Mouse (Mus musculus): Measurements from ENCODE around the gene Pih1d1. TPM values are rescaled to one million over a fixed set of nuclear protein-coding genes. Genes with fewer than 3 reads are reported as not detected.
"Not testable (repeated sequence)": the region's sequence is repeated elsewhere in the genome, so short reads cannot be mapped to it uniquely, and the experiment has no call there.

Gene Pih1d1
- polyA plus RNA-seq, 1 experiment from 2014 or later = 98.8 TPM

DNA sequence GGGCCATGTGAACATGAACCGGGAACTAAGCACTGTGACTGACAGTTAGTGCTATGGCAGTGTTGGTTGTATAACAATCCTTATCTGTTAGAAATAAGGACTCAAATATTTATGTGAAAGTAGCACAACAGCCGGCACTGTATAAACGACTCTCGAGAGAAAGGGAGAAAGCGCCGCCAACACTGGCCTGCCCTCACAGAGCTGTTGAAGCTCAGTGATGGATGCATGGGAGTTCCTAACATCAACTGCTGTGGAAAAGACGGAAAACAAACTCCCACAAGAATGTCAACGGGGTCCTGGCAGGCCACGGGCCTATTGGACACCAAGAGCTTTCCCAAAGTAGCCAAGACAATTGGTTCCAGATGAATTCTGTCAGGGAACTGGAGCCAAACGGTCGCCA is 2.8 kb upstream of the Pih1d1 start:
- peaks cover 18% of the 10 kb centered on the region for H3K4me1 ChIP-seq (replicated peaks)
- WGBS = 59% methylated on average over 11 of the region's 11 CpGs
- no peaks in the 10 kb centered on the region for H3K36me3 ChIP-seq
- no peaks in the 10 kb centered on the region for H3K27me3 ChIP-seq
- H3K4me2 ChIP-seq = no peak overlapping the region
- H3K9ac ChIP-seq = no peak overlapping the region
- no peaks in the 10 kb centered on the region for H3K9me3 ChIP-seq
- ATAC-seq (ENCODE audit: low FRiP score, low read depth) = no peak
- peak overlapping the region; percentile 15; the same call in 1 of the 2 replicates for H3K27ac ChIP-seq (replicated peaks)
- no peak overlapping the region for H3K4me3 ChIP-seq

- whole genome bisulfite sequencing = 94% methylated on average over 2 of the region's 2 CpGs
- not testable (repeated sequence) for H3K27ac ChIP-seq (replicated peaks); H3K9me3 ChIP-seq; H3K27me3 ChIP-seq; ATAC-seq (ENCODE audit: low FRiP score, low read depth); H3K36me3 ChIP-seq; H3K9ac ChIP-seq
- peak overlapping the region; percentile 83; the same call in 1 of the 2 replicates for H3K4me2 ChIP-seq
- H3K4me1 ChIP-seq (replicated peaks) = peaks cover 18% of the 10 kb centered on the region
- H3K4me3 ChIP-seq = peak overlapping the region; percentile 80; the same call in 1 of the 2 replicates
Measured at GRCm38 (mm10) chr7:45153052-45153451, 1.1 kb upstream of the Pih1d1 start.

DNA sequence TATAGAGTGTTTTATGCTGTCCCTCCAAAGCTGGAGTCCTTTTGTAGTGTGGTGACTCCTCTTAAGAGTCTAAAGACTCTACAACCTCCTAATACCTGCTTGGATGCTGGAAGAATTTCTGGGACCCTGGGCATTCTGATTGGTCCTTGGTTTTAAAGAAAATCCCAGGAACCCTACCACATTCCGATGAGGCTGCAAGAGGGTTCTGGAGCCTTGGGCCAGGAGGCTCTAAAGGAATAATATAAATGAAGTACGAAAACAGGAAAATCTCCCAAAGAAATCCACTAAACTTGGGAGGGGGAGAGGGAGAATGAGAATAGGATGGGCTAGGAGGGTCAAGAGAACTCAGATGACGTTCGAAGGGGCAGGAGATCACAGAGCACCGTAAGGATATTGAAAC is 517 bp upstream of the Pih1d1 start:
- Histone ChIP-seq H3K4me3 (peak overlapping the region; percentile 80), H3K27ac (replicated peaks) (peak overlapping the region; percentile 98), H3K9ac (peak overlapping the region; percentile 67), H3K4me1 (replicated peaks) (peaks cover 18% of the 10 kb centered on the region), H3K36me3 (0 out of 2 replicates have a peak, but pooled peaks cover 3% of the 10 kb centered on the region), H3K4me2 (peak overlapping the region; percentile 83), H3K27me3 (no peaks in the 10 kb centered on the region), H3K9me3 (no peaks in the 10 kb centered on the region)
- peak; percentile 3; the same call in 1 of the 2 replicates for ATAC-seq (ENCODE audit: low FRiP score, low read depth)
- WGBS = 2% methylated on average over 5 of the region's 5 CpGs

DNA sequence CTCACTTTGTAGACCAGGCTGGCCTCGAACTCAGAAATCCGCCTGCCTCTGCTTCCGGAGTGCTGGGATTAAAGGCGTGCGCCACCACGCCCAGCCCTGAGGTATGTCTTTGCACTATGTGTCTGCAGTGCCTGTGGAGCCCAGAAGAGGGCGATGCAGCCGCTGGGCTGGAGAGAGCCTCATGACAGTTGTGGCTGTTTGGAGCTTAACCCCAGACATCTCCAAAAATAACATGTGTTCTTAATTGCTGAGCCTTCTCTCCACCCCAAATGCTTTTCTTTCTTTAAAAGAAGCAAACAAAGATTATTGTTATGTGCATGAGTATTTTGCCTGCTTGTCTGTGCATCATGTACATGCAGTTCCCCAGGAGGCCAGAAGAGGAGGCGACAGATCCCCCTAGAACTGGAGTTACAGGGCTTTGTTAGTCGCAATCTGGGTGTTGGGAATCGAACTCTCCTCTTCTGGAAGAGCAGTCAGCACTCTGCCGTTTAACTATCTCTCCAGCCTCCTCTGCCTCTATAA is 951 bp downstream of the Pih1d1 start:
- Histone ChIP-seq H3K27ac (replicated peaks) (peak overlapping the region; percentile 98), H3K36me3 (0 out of 2 replicates have a peak, but pooled peaks cover 9% of the 10 kb centered on the region), H3K9me3 (no peaks in the 10 kb centered on the region), H3K4me2 (peak overlapping the region; percentile 83), H3K27me3 (no peaks in the 10 kb centered on the region), H3K9ac (peak overlapping the region; percentile 67; the same call in 1 of the 2 replicates), H3K4me3 (peak overlapping the region; percentile 80), H3K4me1 (replicated peaks) (peaks cover 18% of the 10 kb centered on the region)
- ATAC-seq (ENCODE audit: low FRiP score, low read depth) = no peak
- WGBS = 80% methylated on average over 12 of the region's 12 CpGs

DNA sequence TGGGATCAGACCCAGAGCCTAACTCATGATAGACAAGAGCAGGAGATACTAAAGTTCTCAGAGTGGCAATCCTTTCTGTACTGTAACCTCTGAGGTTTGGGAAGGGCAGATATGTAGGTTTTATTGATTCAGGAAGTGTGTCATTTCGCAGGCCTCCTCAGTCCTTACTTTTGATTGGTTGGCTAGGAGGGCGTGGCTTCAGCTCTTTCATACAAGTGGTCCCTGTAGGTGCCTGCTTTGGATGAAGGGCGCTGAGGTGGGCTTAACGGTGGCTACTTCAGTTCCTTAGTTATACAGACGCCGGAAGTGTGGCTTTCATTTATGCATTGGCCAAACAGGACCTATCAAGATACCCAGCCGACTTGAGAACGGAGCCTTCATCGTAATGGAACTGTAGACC is 1.5 kb downstream of the Pih1d1 start:
- H3K4me3 ChIP-seq = 0 out of 2 replicates have a peak overlapping the region, but pooled peaks have one; percentile 80
- no peaks in the 10 kb centered on the region for H3K9me3 ChIP-seq
- peaks cover 18% of the 10 kb centered on the region for H3K4me1 ChIP-seq (replicated peaks)
- no peak overlapping the region for H3K27ac ChIP-seq (replicated peaks)
- 86% methylated on average over 9 of the region's 9 CpGs for WGBS
- 0 out of 2 replicates have a peak, but pooled peaks cover 11% of the 10 kb centered on the region for H3K36me3 ChIP-seq
- H3K9ac ChIP-seq = no peak overlapping the region
- H3K27me3 ChIP-seq = no peaks in the 10 kb centered on the region
- ATAC-seq (ENCODE audit: low FRiP score, low read depth) = no peak
- peak overlapping the region; percentile 83 for H3K4me2 ChIP-seq

GRCm38 (mm10) chr7:45156206-45156605 is 2.1 kb downstream of the Pih1d1 start:
- Histone ChIP-seq H3K4me2 (no peak overlapping the region), H3K27ac (replicated peaks) (no peak overlapping the region)
- WGBS = 93% methylated on average over 15 of the region's 15 CpGs

DNA sequence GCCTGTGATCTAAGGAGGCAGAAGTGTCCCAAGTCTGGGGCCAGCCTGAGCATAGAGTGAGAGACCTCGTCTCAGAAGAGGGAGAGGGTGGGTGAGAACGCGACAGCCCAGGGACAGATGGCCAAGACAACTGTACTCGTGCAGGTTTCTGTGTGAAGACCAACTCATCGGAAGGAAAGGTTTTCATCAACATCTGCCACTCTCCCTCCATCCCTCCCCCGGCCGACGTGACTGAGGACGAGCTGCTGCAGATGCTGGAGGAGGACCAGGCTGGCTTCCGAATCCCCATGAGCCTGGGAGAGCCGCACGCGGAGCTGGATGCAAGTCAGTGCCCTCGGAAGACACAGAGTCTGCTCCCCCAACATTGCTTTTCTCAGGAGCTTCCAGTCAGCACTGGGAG is 3.4 kb downstream of the Pih1d1 start:
- WGBS = 85% methylated on average over 14 of the region's 14 CpGs
- ATAC-seq (ENCODE audit: low FRiP score, low read depth) = no peak
- no peak overlapping the region for H3K4me2 ChIP-seq
- H3K9me3 ChIP-seq = no peaks in the 10 kb centered on the region
- 0 out of 2 replicates have a peak, but pooled peaks cover 13% of the 10 kb centered on the region for H3K36me3 ChIP-seq
- H3K27me3 ChIP-seq = peaks cover 1% of the 10 kb centered on the region; the same call in 1 of the 2 replicates
- H3K4me1 ChIP-seq (replicated peaks) = peaks cover 23% of the 10 kb centered on the region
- no peak overlapping the region for H3K9ac ChIP-seq
- H3K4me3 ChIP-seq = no peak overlapping the region
- no peak overlapping the region for H3K27ac ChIP-seq (replicated peaks)

More at GRCm38 (mm10) chr7:45156206-45156605, 2.1 kb downstream of the Pih1d1 start:
- no peak for ATAC-seq (ENCODE audit: low FRiP score, low read depth)
- Histone ChIP-seq H3K9me3 (no peaks in the 10 kb centered on the region), H3K27me3 (no peaks in the 10 kb centered on the region), H3K4me1 (replicated peaks) (peaks cover 18% of the 10 kb centered on the region), H3K9ac (no peak overlapping the region), H3K36me3 (0 out of 2 replicates have a peak, but pooled peaks cover 13% of the 10 kb centered on the region), H3K4me3 (no peak overlapping the region)

DNA sequence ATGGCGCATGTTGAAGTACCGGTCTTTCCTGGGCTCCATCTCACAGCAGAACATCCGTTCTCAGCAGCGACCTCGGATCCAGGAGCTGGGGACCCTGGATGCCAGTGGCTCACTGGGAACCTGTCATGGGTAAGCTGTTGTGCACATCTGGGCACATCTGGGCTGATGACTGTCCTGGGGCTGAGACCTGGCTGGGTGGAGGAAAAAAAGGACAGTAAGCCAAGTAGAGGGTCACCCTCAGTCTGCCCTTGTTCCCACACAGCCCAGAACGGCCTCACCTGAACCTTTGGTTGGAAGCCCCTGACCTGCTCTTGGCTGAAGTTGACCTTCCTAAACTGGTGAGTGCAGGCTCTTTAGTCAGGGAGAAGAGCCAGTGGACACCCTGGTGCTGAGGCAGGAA is 4.9 kb downstream of the Pih1d1 start:
- Histone ChIP-seq H3K36me3 (0 out of 2 replicates have a peak, but pooled peaks cover 13% of the 10 kb centered on the region), H3K4me1 (replicated peaks) (peaks cover 25% of the 10 kb centered on the region), H3K4me3 (no peak overlapping the region), H3K9ac (no peak overlapping the region), H3K4me2 (no peak overlapping the region), H3K27ac (replicated peaks) (no peak overlapping the region), H3K27me3 (peaks cover 17% of the 10 kb centered on the region), H3K9me3 (no peaks in the 10 kb centered on the region)
- 95% methylated on average over 6 of the region's 6 CpGs for WGBS
- no peak for ATAC-seq (ENCODE audit: low FRiP score, low read depth)

DNA sequence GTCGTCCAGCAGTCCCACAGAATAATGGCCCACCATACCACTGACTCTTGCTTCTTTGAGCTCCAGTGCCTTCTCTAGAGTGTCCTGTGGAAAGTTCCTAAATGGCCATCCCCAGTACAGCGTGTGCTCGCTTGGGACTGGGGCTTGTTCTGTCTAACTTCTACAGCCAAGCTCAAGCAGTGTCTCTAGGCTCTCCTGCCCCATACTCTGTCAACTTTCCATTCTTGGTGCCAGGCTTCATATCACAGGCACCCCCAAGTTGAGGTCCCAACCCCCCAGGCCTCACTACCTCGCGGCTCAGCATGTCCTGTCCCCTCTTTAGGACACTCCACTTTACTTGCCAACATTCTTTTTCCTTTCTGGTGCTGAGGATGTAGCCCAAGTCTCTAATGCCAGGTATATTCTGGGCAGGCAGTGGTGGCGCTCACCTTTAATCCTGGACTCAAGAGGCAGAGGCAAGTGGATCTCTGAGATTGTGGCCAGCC is 6.3 kb downstream of the Pih1d1 start:
- H3K27me3 ChIP-seq = peaks cover 30% of the 10 kb centered on the region
- H3K4me1 ChIP-seq (replicated peaks) = peaks cover 20% of the 10 kb centered on the region
- ATAC-seq (ENCODE audit: low FRiP score, low read depth) = no peak
- 95% methylated on average over 6 of the region's 6 CpGs for WGBS
- 0 out of 2 replicates have a peak, but pooled peaks cover 13% of the 10 kb centered on the region for H3K36me3 ChIP-seq
- H3K9me3 ChIP-seq = no peaks in the 10 kb centered on the region
- H3K27ac ChIP-seq (replicated peaks) = no peak overlapping the region
- no peak overlapping the region for H3K4me3 ChIP-seq
- H3K9ac ChIP-seq = no peak overlapping the region
- H3K4me2 ChIP-seq = no peak overlapping the region

- Histone ChIP-seq H3K27ac (replicated peaks) (no peak overlapping the region), H3K9ac (no peak overlapping the region), H3K9me3 (no peaks in the 10 kb centered on the region), H3K36me3 (0 out of 2 replicates have a peak, but pooled peaks cover 13% of the 10 kb centered on the region), H3K4me1 (replicated peaks) (peaks cover 16% of the 10 kb centered on the region), H3K4me3 (no peak overlapping the region), H3K4me2 (no peak overlapping the region), H3K27me3 (peaks cover 35% of the 10 kb centered on the region)
- WGBS = 91% methylated on average over 3 of the region's 3 CpGs
- ATAC-seq (ENCODE audit: low FRiP score, low read depth) = no peak
Measured at GRCm38 (mm10) chr7:45160866-45161265, 6.8 kb downstream of the Pih1d1 start.

GRCm38 (mm10) chr7:45161612-45162473 is 7.7 kb downstream of the Pih1d1 start:
- H3K4me2 ChIP-seq = peak overlapping the region; percentile 87
- H3K9ac ChIP-seq = peak overlapping the region; percentile 38
- H3K4me3 ChIP-seq = peak overlapping the region; percentile 43
- H3K36me3 ChIP-seq = 0 out of 2 replicates have a peak, but pooled peaks cover 13% of the 10 kb centered on the region
- H3K9me3 ChIP-seq = no peaks in the 10 kb centered on the region
- H3K27ac ChIP-seq (replicated peaks) = peak overlapping the region; percentile 74
- WGBS = 5% methylated on average over 35 of the region's 35 CpGs
- H3K27me3 ChIP-seq = peaks cover 45% of the 10 kb centered on the region
- peaks cover 16% of the 10 kb centered on the region for H3K4me1 ChIP-seq (replicated peaks)
- peak; percentile 93 for ATAC-seq (ENCODE audit: low FRiP score, low read depth)

GRCm38 (mm10) chr7:45162551-45162950 is 8.4 kb downstream of the Pih1d1 start:
- 20% methylated on average over 6 of the region's 6 CpGs for WGBS
- peak overlapping the region; percentile 43 for H3K4me3 ChIP-seq
- H3K36me3 ChIP-seq = 0 out of 2 replicates have a peak, but pooled peaks cover 12% of the 10 kb centered on the region
- H3K9me3 ChIP-seq = no peaks in the 10 kb centered on the region
- H3K27me3 ChIP-seq = peaks cover 51% of the 10 kb centered on the region
- peaks cover 16% of the 10 kb centered on the region for H3K4me1 ChIP-seq (replicated peaks)
- peak overlapping the region; percentile 38 for H3K9ac ChIP-seq
- peak overlapping the region; percentile 74; the same call in 1 of the 2 replicates for H3K27ac ChIP-seq (replicated peaks)
- ATAC-seq (ENCODE audit: low FRiP score, low read depth) = no peak
- peak overlapping the region; percentile 87 for H3K4me2 ChIP-seq
